Mouse (Mus musculus) Muller cell, postnatal 12 days (primary cell): Measurements from ENCODE around the gene Idh1.
A peak's percentile ranks its signal among the peaks of the same experiment; 100 is the strongest.

ENCODE experiments used
- DNase-seq: peaks from one replicate; pipeline ENCODE4 v3.0.0-alpha.2; 2015; ENCODE audit errors: inconsistent ontology term

Idh1 gene

DNA sequence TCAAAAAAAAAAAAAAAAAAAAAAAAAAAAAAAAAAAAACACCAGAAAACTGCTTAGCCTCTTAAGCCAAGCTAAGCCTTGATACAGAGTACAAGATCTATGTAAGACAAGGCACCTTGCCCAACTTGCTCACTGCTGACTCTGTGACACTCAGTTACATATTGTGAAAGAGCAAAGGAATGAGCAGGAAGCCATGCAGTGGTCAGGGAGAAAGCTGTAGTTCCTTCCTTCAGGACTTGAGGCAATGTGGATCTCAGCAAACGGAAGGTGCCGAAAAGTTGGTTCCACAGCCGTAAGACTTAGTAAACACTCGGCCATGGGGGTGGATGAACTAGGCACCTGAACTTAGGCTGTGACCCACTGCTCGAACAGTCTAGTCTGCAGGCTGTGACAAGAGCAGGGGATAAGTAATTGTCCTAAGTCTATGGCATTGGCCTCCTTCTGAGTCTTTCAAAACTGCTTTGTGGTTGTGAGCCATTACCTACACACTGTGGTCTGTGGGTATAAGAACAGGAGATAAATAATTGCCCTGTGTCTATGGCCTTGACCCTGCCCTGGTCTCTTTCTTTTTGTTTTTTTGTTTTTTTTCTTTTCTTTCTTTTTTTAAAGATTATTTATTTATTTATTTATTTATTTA lies 72.6 kb downstream of the Idh1 start:
- DNase-seq = no peak

- DNase-seq = no peak
These were observed 73.5 kb downstream of the Idh1 start for GRCm38 (mm10) chr1:65112807-65113196.

GRCm38 (mm10) chr1:65112031-65112806 lies 74.1 kb downstream of the Idh1 start:
- peak; percentile 68 for DNase-seq

DNA sequence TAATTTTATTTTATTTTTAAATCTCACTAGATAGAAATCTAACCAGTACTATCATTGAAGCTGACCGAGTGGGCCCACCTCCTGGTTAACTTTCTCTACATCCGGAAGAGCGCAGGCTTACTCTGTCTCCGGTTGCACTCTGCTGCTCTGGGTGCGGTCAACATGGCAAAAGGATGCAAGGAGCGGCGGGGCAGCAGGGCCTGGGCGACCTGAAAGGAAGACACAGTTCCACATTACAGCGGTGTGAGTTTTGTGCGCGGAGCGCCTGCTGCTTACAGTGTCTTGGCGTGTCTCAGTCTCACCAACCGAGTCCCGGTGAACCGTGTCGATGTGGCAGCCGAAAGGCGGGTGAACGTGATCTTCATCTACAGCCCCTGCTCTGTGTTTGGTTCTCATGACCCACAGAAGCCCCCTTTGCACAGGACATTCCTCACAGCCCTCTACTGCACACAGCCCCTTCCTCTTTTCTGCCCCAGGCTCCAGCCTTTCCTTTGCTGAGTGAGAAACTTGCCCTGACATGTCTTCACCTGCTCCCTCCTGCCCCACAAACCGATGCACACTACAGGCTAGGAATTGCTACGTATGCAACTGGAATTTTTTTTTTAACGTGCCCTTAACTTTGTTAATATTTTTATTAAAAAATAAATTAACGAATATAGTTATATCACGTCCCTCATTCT lies 76.4 kb downstream of the Idh1 start:
- DNase-seq = no peak

GRCm38 (mm10) chr1:65109196-65109595 lies 77.1 kb downstream of the Idh1 start:
- DNase-seq = no peak
